Mouse (Mus musculus) hindbrain, embryonic 10.5 days (tissue): ENCODE measurements around the gene Alpk1. TPM values are rescaled to one million over a fixed set of nuclear protein-coding genes. Genes with fewer than 3 reads are reported as not detected.
A peak's percentile ranks its signal among the peaks of the same experiment; 100 is the strongest.
"Not testable (repeated sequence)": the region's sequence is repeated elsewhere in the genome, so short reads cannot be mapped to it uniquely, and the experiment has no call there.

Experiments used
- DNase-seq: peaks from one replicate; pipeline ENCODE4 v3.0.0-alpha.2; 2017; ENCODE audit warnings: low spot score
- H3K27ac ChIP-seq: fragments of 300-500 bp; sonication (generic); 2 replicates; pipeline ENCODE4 v1.5.1; 2016; ENCODE audit warnings: mild to moderate bottlenecking, moderate library complexity
- H3K27me3 ChIP-seq: fragments of 300-500 bp; sonication (generic); 2 replicates; pipeline ENCODE4 v1.6.1; 2016; ENCODE audit warnings: mild to moderate bottlenecking; ENCODE audit not compliant: poor library complexity, insufficient read depth, severe bottlenecking
- H3K36me3 ChIP-seq: fragments of 300-500 bp; sonication (generic); 2 replicates; pipeline ENCODE4 v1.6.1; 2016; ENCODE audit warnings: mild to moderate bottlenecking, moderate library complexity
- H3K4me1 ChIP-seq: fragments of 300-500 bp; sonication (generic); replicated peaks from 2 replicates; pipeline ENCODE4 v1.6.1; 2016; ENCODE audit warnings: mild to moderate bottlenecking
- H3K4me3 ChIP-seq: fragments of 300-500 bp; sonication (generic); 2 replicates; pipeline ENCODE4 v1.5.1; 2016; ENCODE audit warnings: mild to moderate bottlenecking, moderate library complexity
- H3K9me3 ChIP-seq: fragments of 300-500 bp; sonication (generic); 2 replicates; pipeline ENCODE4 v1.6.1; 2016; ENCODE audit warnings: mild to moderate bottlenecking, moderate library complexity
- WGBS: fragments of 180-500 bp; shearing (Covaris S2); methylation state at CpG from one replicate; pipeline ENCODE4 v1.1.7; 2016; 5-methylcytosine and 5-hydroxymethylcytosine counted together
- polyA plus RNA-seq: library from polyadenylated mRNA; unstranded; fragments of >200 nt; fragmentation: Nextera tagmentation; extraction: Ambion mirVana; gene quantifications from 2 replicates; pipeline ENCODE4 v1.2.1, GENCODE M21; 2016

Alpk1 gene
- polyA plus RNA-seq, 1 experiment from 2014 or later, result 1.4 TPM

DNA sequence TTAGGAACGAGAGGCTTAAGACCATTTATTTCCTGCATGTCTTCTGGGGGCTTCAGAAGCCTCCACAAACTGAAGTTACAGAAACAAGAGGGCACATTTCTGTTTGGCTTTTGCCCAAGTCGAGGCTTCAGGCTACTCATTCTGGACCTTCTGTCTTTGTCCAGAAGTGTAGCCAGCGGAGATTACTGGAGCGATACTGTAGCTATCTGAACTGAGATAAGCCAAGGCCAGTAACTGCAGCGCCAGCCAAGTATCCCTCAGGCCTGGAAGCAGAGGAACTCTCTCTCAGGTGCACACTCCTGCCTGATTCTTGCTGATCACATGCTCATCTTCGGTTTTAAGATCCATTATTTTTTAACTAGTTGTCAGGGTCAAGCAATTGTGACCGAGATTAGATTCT lies 7.7 kb upstream of the Alpk1 start:
- Histone ChIP-seq H3K4me3 (no peak overlapping the region), H3K9me3 (0 out of 2 replicates have a peak, but pooled peaks cover 3% of the 10 kb centered on the region), H3K27me3 (peaks cover 67% of the 10 kb centered on the region), H3K4me1 (peaks cover 25% of the 10 kb centered on the region), H3K27ac (no peak overlapping the region), H3K36me3 (no peaks in the 10 kb centered on the region)
- no peak for DNase-seq
- WGBS, result 41% methylated on average over 7 of the region's 7 CpGs

DNA sequence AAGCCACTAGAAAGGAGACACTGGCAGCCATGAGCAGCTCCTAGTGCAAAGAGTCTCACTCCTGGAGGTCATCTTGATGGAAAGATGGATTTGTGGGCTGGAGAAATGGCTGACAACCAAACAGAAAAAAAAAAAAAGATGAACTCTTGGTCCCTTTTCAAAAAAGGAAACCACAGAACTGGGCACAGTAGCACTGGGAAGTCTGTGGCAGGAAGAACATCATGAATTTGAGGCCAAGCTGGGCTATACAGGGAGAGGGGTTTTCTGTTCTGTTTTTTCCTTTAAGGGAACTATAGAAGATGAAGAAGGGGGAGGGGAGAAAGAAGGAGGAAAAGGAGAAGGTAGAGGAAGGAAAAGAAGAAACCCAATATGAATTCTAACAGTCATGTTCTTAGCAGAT lies 6.7 kb upstream of the Alpk1 start:
- Histone ChIP-seq H3K27me3 (peaks cover 60% of the 10 kb centered on the region), H3K36me3 (no peaks in the 10 kb centered on the region)

DNA sequence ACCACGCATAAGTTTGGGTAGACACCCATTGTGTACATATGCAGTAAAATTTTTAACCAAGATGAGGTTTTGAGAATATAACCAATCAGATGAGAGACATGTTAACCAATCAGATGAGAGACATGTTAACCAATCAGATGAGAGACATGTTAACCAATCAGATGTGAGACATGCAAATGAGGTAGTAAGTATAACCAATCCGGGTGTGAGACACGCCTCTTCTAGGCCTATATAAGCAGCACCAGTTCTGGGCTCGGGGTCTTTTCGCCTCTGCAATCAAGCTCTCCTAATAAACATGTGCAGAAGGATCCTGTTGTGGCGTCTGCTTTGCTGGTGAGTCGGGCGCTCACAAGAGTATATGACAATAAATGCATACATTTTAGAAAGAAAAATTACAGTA lies 3.4 kb upstream of the Alpk1 start:
- not testable (repeated sequence) for H3K27ac ChIP-seq, H3K36me3 ChIP-seq, H3K9me3 ChIP-seq, H3K4me1 ChIP-seq, H3K4me3 ChIP-seq, DNase-seq
- 95% methylated on average over 8 of the region's 8 CpGs for WGBS
- H3K27me3 ChIP-seq, result peaks cover 43% of the 10 kb centered on the region

More for the DNA sequence above, 6.7 kb upstream of the Alpk1 start:
- H3K9me3 ChIP-seq, result 0 out of 2 replicates have a peak, but pooled peaks cover 3% of the 10 kb centered on the region
- H3K27ac ChIP-seq, result no peak overlapping the region
- no peak overlapping the region for H3K4me3 ChIP-seq
- DNase-seq, result no peak
- peaks cover 25% of the 10 kb centered on the region for H3K4me1 ChIP-seq

- Histone ChIP-seq H3K4me1 (peaks cover 5% of the 10 kb centered on the region), H3K36me3 (no peaks in the 10 kb centered on the region), H3K9me3 (0 out of 2 replicates have a peak, but pooled peaks cover 3% of the 10 kb centered on the region), H3K4me3 (no peak overlapping the region), H3K27ac (no peak overlapping the region), H3K27me3 (peaks cover 35% of the 10 kb centered on the region)
- DNase-seq, result no peak
- WGBS, result 90% methylated on average over 6 of the region's 6 CpGs
Measured at GRCm38 (mm10) chr3:127782921-127783320, 2.6 kb upstream of the Alpk1 start.

GRCm38 (mm10) chr3:127780921-127781320 lies 594 bp upstream of the Alpk1 start:
- Histone ChIP-seq H3K4me3 (no peak overlapping the region), H3K9me3 (0 out of 2 replicates have a peak, but pooled peaks cover 3% of the 10 kb centered on the region), H3K27me3 (peaks cover 16% of the 10 kb centered on the region; the same call in 1 of the 2 replicates), H3K4me1 (peaks cover 5% of the 10 kb centered on the region), H3K36me3 (no peaks in the 10 kb centered on the region), H3K27ac (no peak overlapping the region)
- DNase-seq, result no peak
- WGBS, result 94% methylated on average over 9 of the region's 9 CpGs

DNA sequence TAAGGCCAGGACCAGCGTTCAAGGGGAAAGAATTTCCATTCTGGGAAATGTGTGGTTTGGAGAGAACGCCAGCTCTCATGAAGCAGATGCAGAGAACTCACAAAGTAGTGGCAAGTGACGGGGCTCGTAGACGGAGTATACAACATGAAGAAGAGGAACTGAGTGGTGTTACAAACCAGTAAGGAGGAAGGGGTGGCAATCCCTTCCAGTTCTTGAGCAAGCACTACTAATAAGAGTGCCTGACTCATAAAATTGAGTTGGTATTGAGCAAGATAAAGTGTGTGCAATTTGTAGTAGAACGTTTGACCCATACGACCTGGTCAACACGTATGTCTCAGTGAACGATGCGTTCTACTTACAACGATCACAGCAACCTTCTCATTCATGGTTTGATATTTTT lies 11.2 kb downstream of the Alpk1 start:
- H3K36me3 ChIP-seq, result no peaks in the 10 kb centered on the region
- WGBS, result 88% methylated on average over 11 of the region's 11 CpGs
- H3K27ac ChIP-seq, result no peak overlapping the region
- H3K9me3 ChIP-seq, result no peaks in the 10 kb centered on the region
- no peaks in the 10 kb centered on the region for H3K4me1 ChIP-seq
- no peak overlapping the region for H3K4me3 ChIP-seq
- peaks cover 8% of the 10 kb centered on the region for H3K27me3 ChIP-seq
- no peak for DNase-seq

DNA sequence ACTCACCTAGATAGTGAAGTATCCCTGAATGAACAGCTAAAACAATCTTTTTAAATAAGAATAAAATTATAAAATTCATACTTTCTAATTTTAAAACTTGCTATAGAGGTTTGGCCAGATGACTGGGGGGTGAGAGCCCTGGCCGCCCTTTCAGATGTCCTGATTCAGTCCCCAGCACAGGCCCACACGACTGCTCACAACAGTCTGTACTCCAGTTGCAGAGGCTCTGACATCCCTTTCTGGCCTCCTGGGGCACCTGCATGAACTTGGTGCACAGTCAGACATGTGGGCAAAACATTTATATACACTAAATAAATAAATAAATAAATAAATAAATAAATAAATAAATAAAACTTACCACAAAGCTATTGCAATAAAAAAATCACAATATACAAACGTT lies 14.4 kb downstream of the Alpk1 start:
- WGBS, result 74% methylated on average over 3 of the region's 3 CpGs
- no peak for DNase-seq
- Histone ChIP-seq H3K4me3 (no peak overlapping the region), H3K9me3 (no peaks in the 10 kb centered on the region), H3K27ac (no peak overlapping the region), H3K4me1 (no peaks in the 10 kb centered on the region), H3K27me3 (peaks cover 31% of the 10 kb centered on the region), H3K36me3 (no peaks in the 10 kb centered on the region)

- H3K36me3 ChIP-seq, result no peaks in the 10 kb centered on the region
- H3K9me3 ChIP-seq, result no peaks in the 10 kb centered on the region
- no peak for DNase-seq
- no peak overlapping the region for H3K4me3 ChIP-seq
- WGBS, result 59% methylated on average over 5 of the region's 5 CpGs
- H3K27me3 ChIP-seq, result peaks cover 43% of the 10 kb centered on the region
- H3K27ac ChIP-seq, result no peak overlapping the region
- H3K4me1 ChIP-seq, result no peaks in the 10 kb centered on the region
Measured at GRCm38 (mm10) chr3:127764541-127764940, 15.8 kb downstream of the Alpk1 start.

DNA sequence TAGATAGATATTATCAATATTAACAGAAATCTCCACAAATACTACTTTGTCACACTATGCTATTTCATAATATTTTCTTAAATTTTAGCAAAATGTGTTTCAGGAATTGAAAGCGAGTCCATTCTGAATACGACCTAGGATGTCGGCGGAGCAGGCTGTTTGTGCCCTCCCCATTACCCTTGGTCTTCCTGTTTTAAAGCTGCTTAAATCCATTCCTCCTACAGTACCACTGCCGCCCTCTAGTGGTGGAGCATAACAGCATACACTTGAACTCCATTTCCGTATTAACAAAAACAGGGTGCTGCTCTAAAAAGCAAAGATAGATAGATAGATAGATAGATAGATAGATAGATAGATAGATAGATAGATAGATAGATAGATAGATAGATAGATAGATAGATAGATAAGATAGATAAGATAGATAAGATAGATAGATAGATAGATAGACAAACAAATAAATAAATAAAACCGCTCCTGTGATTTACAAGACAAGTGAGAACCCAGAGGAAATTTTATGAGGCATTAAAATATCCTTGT lies 17.2 kb downstream of the Alpk1 start:
- H3K27me3 ChIP-seq, result peaks cover 57% of the 10 kb centered on the region
- WGBS, result 29% methylated on average over 7 of the region's 7 CpGs
- no peaks in the 10 kb centered on the region for H3K9me3 ChIP-seq
- H3K36me3 ChIP-seq, result no peaks in the 10 kb centered on the region
- peak; percentile 77 for DNase-seq
- no peak overlapping the region for H3K27ac ChIP-seq
- peaks cover 10% of the 10 kb centered on the region for H3K4me1 ChIP-seq
- H3K4me3 ChIP-seq, result no peak overlapping the region

DNA sequence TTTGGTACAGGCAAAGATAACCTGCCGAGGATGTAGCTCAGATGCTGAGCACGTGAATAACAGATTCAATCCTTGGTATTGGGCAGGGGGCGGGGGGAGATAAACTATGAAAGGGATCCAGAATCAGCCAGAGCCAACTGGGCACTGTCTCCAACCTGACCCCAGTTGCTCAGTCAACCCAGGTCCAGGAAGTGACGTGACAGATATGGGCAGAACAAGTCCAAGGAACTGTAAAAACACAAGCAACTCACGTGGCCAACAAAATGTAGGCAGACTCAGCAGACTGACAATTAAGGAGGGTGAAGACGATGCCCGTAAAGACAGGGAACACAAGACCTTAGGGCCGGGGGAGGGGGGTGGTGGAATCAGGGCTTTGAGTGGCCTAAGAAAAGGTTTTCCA lies 17.9 kb downstream of the Alpk1 start:
- H3K4me3 ChIP-seq, result no peak overlapping the region
- peaks cover 13% of the 10 kb centered on the region for H3K4me1 ChIP-seq

GRCm38 (mm10) chr3:127759212-127759611 lies 21.1 kb downstream of the Alpk1 start:
- WGBS, result 22% methylated on average over 8 of the region's 8 CpGs
- H3K27ac ChIP-seq, result peak overlapping the region; percentile 72; the same call in 1 of the 2 replicates
- DNase-seq, result peak; percentile 34

More for the DNA sequence above, 17.9 kb downstream of the Alpk1 start:
- Histone ChIP-seq H3K36me3 (no peaks in the 10 kb centered on the region), H3K27me3 (peaks cover 65% of the 10 kb centered on the region), H3K27ac (no peak overlapping the region), H3K9me3 (no peaks in the 10 kb centered on the region)
- WGBS, result 67% methylated on average over 8 of the region's 8 CpGs
- no peak for DNase-seq

GRCm38 (mm10) chr3:127758806-127759205 lies 21.5 kb downstream of the Alpk1 start:
- WGBS, result 54% methylated on average over 4 of the region's 4 CpGs
- H3K9me3 ChIP-seq, result no peaks in the 10 kb centered on the region
- DNase-seq, result no peak
- no peak overlapping the region for H3K4me3 ChIP-seq
- peaks cover 91% of the 10 kb centered on the region for H3K27me3 ChIP-seq
- H3K36me3 ChIP-seq, result no peaks in the 10 kb centered on the region
- peaks cover 13% of the 10 kb centered on the region for H3K4me1 ChIP-seq
- peak overlapping the region; percentile 72 for H3K27ac ChIP-seq

More at GRCm38 (mm10) chr3:127759212-127759611, 21.1 kb downstream of the Alpk1 start:
- peaks cover 90% of the 10 kb centered on the region for H3K27me3 ChIP-seq
- H3K4me3 ChIP-seq, result no peak overlapping the region
- H3K9me3 ChIP-seq, result no peaks in the 10 kb centered on the region
- no peaks in the 10 kb centered on the region for H3K36me3 ChIP-seq
- H3K4me1 ChIP-seq, result peaks cover 13% of the 10 kb centered on the region

GRCm38 (mm10) chr3:127757886-127758301 lies 22.4 kb downstream of the Alpk1 start:
- H3K9me3 ChIP-seq, result no peaks in the 10 kb centered on the region
- H3K27ac ChIP-seq, result peak overlapping the region; percentile 50
- peaks cover 97% of the 10 kb centered on the region for H3K27me3 ChIP-seq
- DNase-seq, result no peak
- H3K4me3 ChIP-seq, result no peak overlapping the region
- H3K4me1 ChIP-seq, result peaks cover 13% of the 10 kb centered on the region
- no peaks in the 10 kb centered on the region for H3K36me3 ChIP-seq

- H3K9me3 ChIP-seq, result no peaks in the 10 kb centered on the region
- no peak overlapping the region for H3K27ac ChIP-seq
- no peaks in the 10 kb centered on the region for H3K36me3 ChIP-seq
- no peak overlapping the region for H3K4me3 ChIP-seq
- peaks cover 96% of the 10 kb centered on the region for H3K27me3 ChIP-seq
- no peak for DNase-seq
- 86% methylated on average over 6 of the region's 6 CpGs for WGBS
- H3K4me1 ChIP-seq, result peaks cover 13% of the 10 kb centered on the region
Measured at GRCm38 (mm10) chr3:127756458-127756857, 23.9 kb downstream of the Alpk1 start.
